Mouse (Mus musculus) monocyte, adult 2 months (primary cell): ENCODE measurements around the gene Glis3.

ENCODE experiments used
- DNase-seq, 2 experiments: peaks; one replicate each; pipeline ENCODE4 v3.0.0; 2022; ENCODE audit warnings: low spot score in 2 of 2, low read depth in 1 of 2

Gene Glis3

DNA sequence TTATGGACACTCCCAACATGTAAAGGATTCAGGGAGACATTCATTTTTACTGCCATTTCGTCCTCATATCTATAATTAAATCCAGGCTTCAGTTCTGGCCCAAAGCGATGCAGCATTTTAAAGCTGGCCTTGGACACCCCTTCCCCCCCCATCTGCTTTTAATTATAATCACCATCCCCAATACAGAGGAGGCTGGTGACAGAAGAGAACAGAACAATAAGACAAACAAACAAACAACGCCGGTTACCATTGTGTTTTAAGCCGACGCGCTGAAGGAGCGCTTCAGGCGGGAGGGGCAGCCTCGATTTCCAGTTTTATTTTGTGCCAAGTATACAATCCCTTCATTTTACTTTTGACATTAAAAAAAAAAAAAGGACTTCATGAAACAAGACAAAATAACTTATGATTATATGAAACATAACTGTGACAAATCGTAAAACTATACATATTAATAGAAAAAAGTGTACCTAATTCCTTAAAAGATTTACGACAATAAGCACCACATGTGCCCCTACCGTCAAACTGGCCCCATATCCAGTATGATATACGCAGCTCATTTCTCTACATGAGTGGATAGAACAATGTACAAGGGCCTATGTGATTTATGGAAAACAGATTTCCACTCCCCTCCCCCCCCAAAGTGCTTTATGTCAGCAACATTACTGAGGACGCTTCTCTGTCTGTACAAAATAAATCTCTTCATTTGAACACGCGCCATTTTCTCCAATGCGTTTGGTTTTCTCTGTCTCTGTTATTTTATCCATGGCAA, 420.8 kb downstream of the Glis3 start:
- no peak for DNase-seq

DNA sequence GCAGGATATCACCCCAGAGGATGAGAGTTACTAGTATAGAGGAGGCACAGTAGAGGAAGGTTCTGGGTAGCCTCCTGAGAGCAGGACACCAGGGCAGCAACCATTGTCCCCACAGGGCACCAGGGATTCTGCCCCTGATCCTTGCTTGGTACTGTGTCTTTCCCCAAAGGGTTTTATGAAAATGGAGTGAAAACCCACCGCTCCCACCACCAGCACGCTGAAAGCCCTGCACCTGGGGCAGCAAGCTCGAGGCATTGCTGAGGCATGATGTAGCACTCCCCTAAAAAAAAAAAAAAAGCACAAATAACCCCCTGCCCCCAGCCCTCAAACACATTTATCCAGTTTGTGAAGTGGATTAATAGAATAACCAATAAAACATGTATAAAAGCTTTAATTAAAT, 421.4 kb downstream of the Glis3 start:
- no peak for DNase-seq

GRCm38 (mm10) chr19:28247345-28247744, 432.5 kb downstream of the Glis3 start:
- no peak for DNase-seq

GRCm38 (mm10) chr19:28246186-28246585, 433.7 kb downstream of the Glis3 start:
- DNase-seq = no peak

DNA sequence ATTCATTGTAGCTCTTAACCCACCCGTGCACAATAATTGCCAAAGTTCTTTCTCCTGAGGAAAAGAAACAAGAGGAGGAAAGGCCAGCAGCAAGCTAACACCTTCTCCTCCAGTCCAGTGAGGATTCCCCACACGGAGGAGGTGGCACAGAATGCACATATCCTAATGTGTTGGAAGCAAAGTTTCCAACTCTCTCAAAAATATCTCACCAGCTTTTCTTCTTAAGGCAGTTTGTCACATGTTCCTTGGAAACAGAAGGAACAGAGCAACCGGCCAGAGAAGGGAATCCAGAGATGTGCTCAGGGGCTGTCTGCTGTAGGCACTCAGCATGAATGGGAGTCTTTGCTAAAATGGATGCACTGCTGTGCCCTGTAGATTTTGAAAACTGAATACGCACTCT, 441.8 kb downstream of the Glis3 start:
- no peak for DNase-seq

GRCm38 (mm10) chr19:28237621-28238020, 442.3 kb downstream of the Glis3 start:
- no peak for DNase-seq

DNA sequence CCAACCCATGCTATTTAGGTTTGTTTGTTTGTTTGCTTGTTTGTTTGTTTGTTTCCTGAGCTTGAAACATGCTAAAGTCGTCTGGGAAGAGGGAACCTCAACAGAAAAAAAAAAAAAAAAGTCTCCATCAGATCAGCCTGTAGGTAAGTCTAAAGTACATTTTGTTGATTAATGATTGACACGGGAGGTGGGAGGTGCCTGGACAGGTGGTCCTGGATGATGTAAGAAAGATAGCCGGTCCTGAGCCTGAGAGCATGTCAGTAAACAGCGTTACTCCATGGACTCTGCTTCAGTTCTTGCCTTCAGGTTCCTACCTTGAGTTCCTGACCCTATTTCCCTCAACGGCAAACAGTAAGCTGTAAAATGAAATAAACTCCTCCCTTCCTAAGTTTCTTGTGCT, 444.3 kb downstream of the Glis3 start:
- no peak for DNase-seq

- DNase-seq = no peak
These were observed 444.8 kb downstream of the Glis3 start for GRCm38 (mm10) chr19:28235096-28235495.

DNA sequence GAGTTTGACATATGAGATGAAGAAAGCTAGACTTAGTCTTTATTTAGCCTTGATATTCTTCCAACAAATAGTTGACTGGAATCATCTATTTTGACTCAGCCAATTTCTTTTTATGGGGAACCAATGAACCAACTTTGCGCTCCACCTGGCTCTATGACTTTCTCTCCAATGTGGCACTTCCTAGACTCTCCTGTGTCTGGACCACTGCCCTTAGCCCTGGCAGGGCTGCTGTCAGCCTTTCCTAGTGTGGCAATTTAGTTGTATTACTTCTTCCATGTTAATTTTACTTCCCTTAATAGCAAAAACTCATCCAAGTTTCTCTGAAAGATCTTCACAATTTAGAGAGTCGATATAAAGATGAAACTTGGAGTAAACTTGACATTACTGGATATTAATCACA, 445.2 kb downstream of the Glis3 start:
- no peak for DNase-seq

DNA sequence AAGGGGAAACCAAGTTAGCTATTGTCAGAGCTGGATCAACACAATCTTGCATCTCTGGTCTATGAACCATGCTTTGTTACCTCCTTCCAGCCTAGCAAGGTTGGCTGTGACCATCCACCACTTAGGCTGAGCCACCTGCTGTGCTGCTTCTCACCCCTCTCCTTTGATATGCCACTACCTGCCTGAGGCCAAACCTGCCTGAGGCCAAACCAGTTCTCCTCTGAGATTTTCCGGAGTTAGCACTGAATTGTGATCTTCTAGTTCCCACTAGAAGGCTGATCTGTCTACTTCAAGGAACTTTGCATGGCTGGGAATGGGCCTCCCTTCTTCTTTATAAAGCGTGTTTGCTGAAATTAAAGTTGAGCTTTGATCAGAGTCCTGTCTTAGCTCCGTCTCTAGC, 448.4 kb downstream of the Glis3 start:
- DNase-seq = no peak

- no peak for DNase-seq
These were observed 452.4 kb downstream of the Glis3 start for GRCm38 (mm10) chr19:28227526-28227925.

DNA sequence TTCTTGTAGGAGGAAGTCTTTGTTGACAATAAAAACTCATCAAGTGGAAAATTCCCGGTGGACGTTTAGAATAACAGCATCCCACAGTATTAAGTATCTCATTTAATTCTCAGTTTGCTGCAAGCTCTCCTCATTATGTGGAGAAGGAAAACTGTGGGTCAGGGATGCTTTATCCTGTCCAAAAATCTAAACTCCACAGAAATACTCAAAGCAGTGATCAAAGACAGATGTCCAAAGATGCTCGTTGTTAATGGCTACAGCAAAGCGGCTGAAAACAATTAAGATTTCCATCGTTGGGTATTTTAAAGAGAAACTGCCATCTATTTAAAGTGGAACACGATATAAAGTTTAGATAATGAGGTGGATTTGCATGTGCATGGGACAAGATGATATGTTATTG, 454.2 kb downstream of the Glis3 start:
- DNase-seq = no peak

GRCm38 (mm10) chr19:28211630-28212029, 468.2 kb downstream of the Glis3 start:
- no peak for DNase-seq
